Mouse (Mus musculus) hindbrain, postnatal 0 days (tissue): Measurements from ENCODE around the gene Chmp2a. TPM values are rescaled to one million over a fixed set of nuclear protein-coding genes. Genes with fewer than 3 reads are reported as not detected.

Experiments
- ATAC-seq: fragments of 200-750 bp; cut with Nextera tagmentation; 2 replicates; pipeline ENCODE4 v1.8.0; 2017; ENCODE audit warnings: mild to moderate bottlenecking, moderate TSS enrichment, moderate library complexity
- DNase-seq: peaks from one replicate; pipeline ENCODE4 v3.0.0-alpha.2; 2015; ENCODE audit warnings: low spot score
- H3K27ac ChIP-seq: fragments of 300-500 bp; sonication (generic); 2 replicates; pipeline ENCODE4 v1.5.1; 2014; ENCODE audit warnings: mild to moderate bottlenecking
- H3K27me3 ChIP-seq: fragments of 300-500 bp; sonication (generic); 2 replicates; pipeline ENCODE4 v1.6.1; 2014; ENCODE audit warnings: low read length, mixed read lengths; ENCODE audit not compliant: insufficient read depth
- H3K36me3 ChIP-seq: fragments of 300-500 bp; sonication (generic); 2 replicates; pipeline ENCODE4 v1.6.1; 2014; ENCODE audit warnings: low read length, mixed read lengths; ENCODE audit not compliant: insufficient read depth
- H3K4me1 ChIP-seq: fragments of 300-500 bp; sonication (generic); 2 replicates; pipeline ENCODE4 v1.6.1; 2014; ENCODE audit warnings: antibody characterized with exemption, low read length, mixed read lengths; ENCODE audit not compliant: insufficient read depth
- H3K4me2 ChIP-seq: fragments of 300-500 bp; sonication (generic); 2 replicates; pipeline ENCODE4 v1.6.1; 2014; ENCODE audit warnings: low read depth, mild to moderate bottlenecking, low read length, moderate library complexity, mixed read lengths
- H3K4me3 ChIP-seq: fragments of 300-500 bp; sonication (generic); 2 replicates; pipeline ENCODE4 v1.5.1; 2014; ENCODE audit warnings: low read length
- H3K9ac ChIP-seq: fragments of 300-500 bp; sonication (generic); replicated peaks from 2 replicates; pipeline ENCODE4 v1.6.1; 2014; ENCODE audit warnings: mild to moderate bottlenecking, low read length, moderate library complexity, mixed read lengths
- H3K9me3 ChIP-seq: fragments of 300-500 bp; sonication (generic); 2 replicates; pipeline ENCODE4 v1.6.1; 2016; ENCODE audit warnings: low read length, mixed read lengths
- CTCF ChIP-seq: IDR thresholded peaks from 2 replicates; pipeline ENCODE4 v1.5.1; 2016; ENCODE audit warnings: antibody characterized with exemption, control low read depth, low read depth
- WGBS: fragments of 180-500 bp; shearing (Covaris S2); extraction: QIAGEN DNeasy Blood & Tissue Kit; methylation state at CpG from one replicate; pipeline ENCODE4 v1.1.7; 2014; 5-methylcytosine and 5-hydroxymethylcytosine counted together
- polyA plus RNA-seq: library from polyadenylated mRNA; unstranded; fragments of >200 nt; fragmentation: Nextera tagmentation; extraction: Ambion mirVana; gene quantifications from 2 replicates; pipeline ENCODE4 v1.2.1, GENCODE M21; 2015
- total RNA-seq: library from RNA; depleted of rRNA; stranded (reverse); fragments of >200 nt; gene quantifications from 2 replicates; pipeline ENCODE4 v1.2.3, GENCODE M21; 2014

The Chmp2a gene
- total and polyA plus RNA-seq, 2 experiments from 2014 or later: 68.0 to 188 TPM

GRCm38 (mm10) chr7:13053961-13054286 lies 19.3 kb upstream of the Chmp2a start:
- H3K4me3 ChIP-seq: peak overlapping the region; percentile 52
- DNase-seq: no peak
- no peaks in the 10 kb centered on the region for H3K9me3 ChIP-seq
- no peaks in the 10 kb centered on the region for H3K36me3 ChIP-seq
- ATAC-seq: no peak
- WGBS: under 1% methylated on average over 15 of the region's 15 CpGs
- H3K4me1 ChIP-seq: no peaks in the 10 kb centered on the region
- peak overlapping the region; percentile 81 for H3K27ac ChIP-seq
- peak overlapping the region; percentile 61 for H3K4me2 ChIP-seq
- H3K9ac ChIP-seq: peak overlapping the region; percentile 55
- H3K27me3 ChIP-seq: no peaks in the 10 kb centered on the region
- TF ChIP-seq CTCF: no peak; the same call in 1 of the 2 replicates

GRCm38 (mm10) chr7:13053501-13053900 lies 18.9 kb upstream of the Chmp2a start:
- no peaks in the 10 kb centered on the region for H3K4me1 ChIP-seq
- no peaks in the 10 kb centered on the region for H3K36me3 ChIP-seq
- peak overlapping the region; percentile 52 for H3K4me3 ChIP-seq
- ATAC-seq (no peak), DNase-seq (no peak)
- H3K9me3 ChIP-seq: no peaks in the 10 kb centered on the region
- no peak overlapping the region; the same call in 1 of the 2 replicates for H3K9ac ChIP-seq
- peak overlapping the region; percentile 81; the same call in 1 of the 2 replicates for H3K27ac ChIP-seq
- peak overlapping the region; percentile 61 for H3K4me2 ChIP-seq
- WGBS: 95% methylated on average over 2 of the region's 2 CpGs
- TF ChIP-seq CTCF: no peak
- no peaks in the 10 kb centered on the region for H3K27me3 ChIP-seq

DNA sequence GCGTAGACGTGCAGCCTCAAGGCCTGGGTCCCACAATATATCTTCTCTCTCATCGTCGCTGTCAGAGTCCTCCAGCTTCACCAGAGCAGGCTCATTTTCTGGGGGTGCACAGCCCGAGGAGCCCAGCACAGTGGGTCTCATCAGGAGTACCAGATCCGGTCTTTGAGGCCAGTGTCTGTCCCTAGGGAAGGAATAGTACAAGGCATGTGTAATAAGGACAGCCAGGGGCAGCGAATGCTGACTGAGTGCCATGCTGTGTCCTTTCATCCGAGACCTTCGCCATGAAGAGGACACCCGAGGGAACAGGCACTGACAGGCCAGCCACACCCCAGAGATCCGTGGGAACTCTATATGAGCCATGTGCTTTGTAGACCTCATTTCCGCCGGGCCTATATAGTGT lies 18.4 kb upstream of the Chmp2a start:
- no peak for TF ChIP-seq CTCF
- H3K9ac ChIP-seq: no peak overlapping the region
- no peaks in the 10 kb centered on the region for H3K36me3 ChIP-seq
- no peak overlapping the region for H3K4me2 ChIP-seq
- no peak for ATAC-seq
- H3K4me3 ChIP-seq: no peak overlapping the region
- no peaks in the 10 kb centered on the region for H3K27me3 ChIP-seq
- no peak for DNase-seq
- 89% methylated on average over 13 of the region's 13 CpGs for WGBS
- H3K4me1 ChIP-seq: no peaks in the 10 kb centered on the region
- H3K27ac ChIP-seq: no peak overlapping the region
- H3K9me3 ChIP-seq: no peaks in the 10 kb centered on the region

DNA sequence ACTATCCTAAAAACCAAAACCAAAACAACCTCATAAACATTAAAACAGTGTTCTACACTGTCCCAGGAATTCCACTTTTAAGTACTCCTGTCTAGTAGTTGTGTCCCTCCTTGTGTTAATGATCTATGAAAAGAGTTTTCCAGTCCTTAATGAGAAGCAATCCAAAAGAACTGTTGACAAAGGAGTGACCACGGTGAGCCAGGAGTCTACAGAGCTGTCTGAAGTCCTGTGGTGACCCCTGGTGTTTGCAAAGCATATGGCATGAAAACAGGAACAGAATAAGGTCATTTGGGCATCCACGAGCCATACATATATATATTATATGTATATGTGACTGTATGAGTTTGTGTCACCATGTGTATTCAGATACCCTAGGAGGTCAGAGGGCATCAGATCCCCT lies 11.5 kb upstream of the Chmp2a start:
- Histone ChIP-seq H3K36me3 (no peaks in the 10 kb centered on the region), H3K27ac (no peak overlapping the region), H3K27me3 (0 out of 2 replicates have a peak, but pooled peaks cover 3% of the 10 kb centered on the region), H3K9ac (no peak overlapping the region), H3K4me3 (no peak overlapping the region), H3K4me2 (no peak overlapping the region), H3K9me3 (no peaks in the 10 kb centered on the region), H3K4me1 (peaks cover 8% of the 10 kb centered on the region; the same call in 1 of the 2 replicates)
- ATAC-seq (peak; percentile 32; the same call in 1 of the 2 replicates), DNase-seq (peak; percentile 82)
- TF ChIP-seq CTCF: peak; percentile 85
- WGBS: 5% methylated on average over 2 of the region's 2 CpGs

DNA sequence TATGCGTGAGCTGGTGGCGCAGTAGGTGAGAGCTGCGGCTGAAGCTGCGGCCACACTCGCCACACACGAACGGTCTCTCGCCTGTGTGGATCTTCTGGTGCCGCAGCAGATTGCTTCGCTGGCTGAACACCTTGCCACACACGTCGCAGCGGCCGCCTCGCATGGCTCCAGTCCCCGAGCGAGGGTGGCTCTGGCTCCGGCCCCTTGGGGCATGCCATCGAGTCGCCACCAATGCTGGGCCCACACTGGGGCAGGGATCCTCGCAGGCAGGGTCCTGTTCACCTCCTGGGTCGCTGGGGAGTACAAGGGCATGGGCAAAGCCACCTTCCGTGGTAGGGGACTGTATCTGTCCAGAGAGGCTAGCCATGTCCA lies 9.6 kb upstream of the Chmp2a start:
- no peaks in the 10 kb centered on the region for H3K36me3 ChIP-seq
- DNase-seq (no peak), ATAC-seq (no peak; the same call in 1 of the 2 replicates)
- TF ChIP-seq CTCF: no peak
- H3K9me3 ChIP-seq: no peaks in the 10 kb centered on the region
- WGBS: 3% methylated on average over 23 of the region's 23 CpGs
- H3K27me3 ChIP-seq: 0 out of 2 replicates have a peak, but pooled peaks cover 3% of the 10 kb centered on the region
- H3K4me2 ChIP-seq: peak overlapping the region; percentile 76
- H3K4me3 ChIP-seq: peak overlapping the region; percentile 49
- peak overlapping the region; percentile 83 for H3K27ac ChIP-seq
- peaks cover 8% of the 10 kb centered on the region; the same call in 1 of the 2 replicates for H3K4me1 ChIP-seq
- peak overlapping the region; percentile 70 for H3K9ac ChIP-seq

- peak; percentile 65 for DNase-seq
- Histone ChIP-seq H3K27me3 (0 out of 2 replicates have a peak, but pooled peaks cover 3% of the 10 kb centered on the region), H3K27ac (peak overlapping the region; percentile 83), H3K4me3 (peak overlapping the region; percentile 49), H3K9ac (peak overlapping the region; percentile 70), H3K4me2 (peak overlapping the region; percentile 76), H3K9me3 (no peaks in the 10 kb centered on the region), H3K36me3 (no peaks in the 10 kb centered on the region), H3K4me1 (peaks cover 11% of the 10 kb centered on the region)
- ATAC-seq: peak; percentile 53
- TF ChIP-seq CTCF: no peak
- 5% methylated on average over 87 of the region's 88 CpGs for WGBS
These were observed 9.0 kb upstream of the Chmp2a start for GRCm38 (mm10) chr7:13043445-13044253.

DNA sequence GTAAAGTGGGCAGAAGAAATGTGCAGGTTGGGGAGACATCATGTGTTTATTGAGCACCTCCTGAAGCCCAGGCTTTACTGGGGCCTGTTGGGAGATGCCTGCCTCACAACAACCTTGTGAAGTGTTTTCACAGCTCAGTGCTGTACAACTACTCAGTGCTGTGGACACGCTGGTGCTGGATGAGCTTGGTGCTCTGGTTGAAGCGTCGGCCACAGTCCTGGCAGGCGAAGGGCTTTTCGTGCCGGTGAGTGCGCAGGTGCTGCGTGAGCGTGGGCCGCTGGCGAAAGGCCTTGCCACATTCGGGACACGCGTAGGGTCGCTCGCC lies 8.5 kb upstream of the Chmp2a start:
- H3K27ac ChIP-seq: peak overlapping the region; percentile 83

More for the DNA sequence above, 8.5 kb upstream of the Chmp2a start:
- ATAC-seq (peak; percentile 1; the same call in 1 of the 2 replicates), DNase-seq (no peak)
- Histone ChIP-seq H3K9ac (peak overlapping the region; percentile 70), H3K36me3 (no peaks in the 10 kb centered on the region), H3K4me2 (peak overlapping the region; percentile 76), H3K4me3 (peak overlapping the region; percentile 49), H3K9me3 (no peaks in the 10 kb centered on the region), H3K27me3 (0 out of 2 replicates have a peak, but pooled peaks cover 3% of the 10 kb centered on the region), H3K4me1 (peaks cover 12% of the 10 kb centered on the region)
- 38% methylated on average over 16 of the region's 16 CpGs for WGBS
- no peak for TF ChIP-seq CTCF
